In the genomic region with DNA sequence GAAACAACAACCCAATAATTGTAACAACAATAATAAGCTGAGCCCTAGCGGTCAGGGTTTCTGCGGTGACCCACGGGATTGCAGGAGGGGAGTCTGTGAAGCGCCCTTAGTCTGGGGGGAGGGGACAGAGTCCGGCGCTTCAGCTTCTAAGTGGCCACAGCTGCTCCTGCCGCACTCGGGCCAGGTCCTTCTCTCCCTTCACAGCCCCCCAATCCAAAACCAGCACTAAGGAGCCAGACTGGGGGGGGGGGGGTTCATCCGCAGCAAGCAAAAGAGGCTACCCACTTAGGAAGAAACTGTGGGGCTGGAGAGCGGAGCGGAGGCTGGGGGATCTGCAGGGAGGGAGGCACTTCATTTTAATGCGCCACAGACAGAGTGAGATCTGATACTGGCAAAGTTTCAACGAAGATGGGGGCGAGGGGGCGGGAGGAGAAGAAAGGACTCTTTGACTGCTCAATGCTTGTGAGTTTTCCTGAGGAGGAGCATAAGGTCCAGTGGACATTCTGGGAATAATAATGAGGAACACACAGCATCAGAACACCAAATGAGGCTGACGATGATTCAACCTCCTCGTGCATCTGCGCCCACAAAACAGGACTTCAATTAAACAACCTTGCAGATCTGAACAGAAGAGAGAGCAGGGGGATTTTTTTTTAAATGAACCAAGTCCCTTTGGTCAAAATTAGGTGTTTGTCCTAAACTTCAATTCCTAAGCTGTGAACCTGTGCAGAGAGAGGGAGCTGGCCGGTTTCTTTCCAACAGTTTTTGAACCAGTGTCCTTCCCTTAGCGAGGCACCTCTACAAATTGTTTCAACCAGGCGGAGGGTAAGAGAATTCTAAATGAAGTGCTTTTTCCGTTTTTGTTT, we compare ENCODE assay signal across 9 mouse cellular contexts.
A peak's percentile ranks its signal among the peaks of the same experiment; 100 is the strongest.
DNase-seq lines count a peak whose midpoint lies in the region; ATAC-seq lines count a peak whose summit lies in the region.
"Had no signal": no experiment of that assay in that cellular context is flagged by ENCODE, and none has a peak within 500 bp of the region (broad histone marks: within the 10 kb centered on the region; RNA-seq: fewer than 3 reads in every experiment).

No protein-coding gene starts in this region.

- H3K27me3 ChIP-seq in heart, embryonic 15.5 days = 0 out of 2 replicates have a peak, but pooled peaks cover 10% of the 10 kb centered on the region
- H3K27me3 ChIP-seq in midbrain, embryonic 15.5 days (replicated peaks) = no peaks in the 10 kb centered on the region

- H3K9me3 ChIP-seq in heart, embryonic 15.5 days (replicated peaks) = no peaks in the 10 kb centered on the region
- H3K9me3 ChIP-seq in midbrain, embryonic 15.5 days = no peaks in the 10 kb centered on the region

- DNase-seq in kidney, postnatal 10 days = peak; percentile 50
- no peak for DNase-seq in kidney, adult 9 months
- peak; percentile 37 to 72 for DNase-seq in cerebellum, postnatal 4 days (ENCODE audit: low spot score in 2 of 2)
- DNase-seq in left cerebral cortex, adult 8-10 months (ENCODE audit: low spot score in 2 of 2) = peak; percentile 28 to 79
- DNase-seq in yolk sac, embryonic 10.5 days (ENCODE audit: low spot score) = peak; percentile 52
- DNase-seq in spleen, postnatal 14 days (ENCODE audit: low spot score in 2 of 2) = no peak

- no peak overlapping the region for H3K27ac ChIP-seq in heart, embryonic 15.5 days
- peak overlapping the region; percentile 74 for H3K27ac ChIP-seq in midbrain, embryonic 15.5 days

- H3K4me2 ChIP-seq in heart, embryonic 15.5 days = peak overlapping the region; percentile 88
- H3K4me2 ChIP-seq in midbrain, embryonic 15.5 days = peak overlapping the region; percentile 73

- WGBS in heart, embryonic 15.5 days = 5% methylated on average over 22 of the region's 22 CpGs
- under 1% methylated on average over 22 of the region's 22 CpGs for WGBS in midbrain, embryonic 15.5 days

- H3K4me3 ChIP-seq in heart, embryonic 15.5 days = peak overlapping the region; percentile 56
- peak overlapping the region; percentile 43 for H3K4me3 ChIP-seq in midbrain, embryonic 15.5 days
- H3K4me3 ChIP-seq: megakaryocyte, embryonic 14.5 days had no signal

- H3K36me3 ChIP-seq in heart, embryonic 15.5 days = no peaks in the 10 kb centered on the region
- no peaks in the 10 kb centered on the region for H3K36me3 ChIP-seq in midbrain, embryonic 15.5 days (replicated peaks)

- ATAC-seq in heart, embryonic 15.5 days (replicated peaks; ENCODE audit: insufficient number of reproducible peaks, insufficient read depth, low FRiP score, low read depth) = 0 out of 2 replicates have a peak, but pooled peaks have one; percentile 27
- peak; percentile 92 for ATAC-seq in midbrain, embryonic 15.5 days (replicated peaks)

- peaks cover 14% of the 10 kb centered on the region for H3K4me1 ChIP-seq in heart, embryonic 15.5 days (replicated peaks)
- H3K4me1 ChIP-seq in midbrain, embryonic 15.5 days = peaks cover 16% of the 10 kb centered on the region
- H3K4me1 ChIP-seq: megakaryocyte, embryonic 14.5 days had no signal

- peak overlapping the region; percentile 39; the same call in 1 of the 2 replicates for H3K9ac ChIP-seq in heart, embryonic 15.5 days
- H3K9ac ChIP-seq in midbrain, embryonic 15.5 days = peak overlapping the region; percentile 42

Comparison
In these comparisons a context has a peak if more than half of its experiments do, and no peak if none do; other contexts are left out.
1. DNase-seq: peak in kidney, postnatal 10 days (single experiment), cerebellum, postnatal 4 days (2 of 2), left cerebral cortex, adult 8-10 months (2 of 2) and yolk sac, embryonic 10.5 days (single experiment); none in kidney, adult 9 months (single experiment) and spleen, postnatal 14 days (0 of 2).